Mouse (Mus musculus) liver, embryonic 14.5 days (tissue): ENCODE results near the gene Clip1. TPM values are rescaled to one million over a fixed set of nuclear protein-coding genes. Genes with fewer than 3 reads are reported as not detected.

Experiments used
- ATAC-seq: fragments of 200-750 bp; cut with Nextera tagmentation; 2 replicates; pipeline ENCODE4 v1.8.0; 2017; ENCODE audit warnings: moderate number of reproducible peaks, mild to moderate bottlenecking, moderate library complexity; ENCODE audit not compliant: insufficient read depth
- DNase-seq, 3 experiments: peaks; one replicate each; pipeline ENCODE4 v3.0.0-alpha.2; 2012 to 2013; ENCODE audit warnings: low read depth in 3 of 3, low spot score in 3 of 3
- H3K27ac ChIP-seq: fragments of 300-500 bp; sonication (generic); 2 replicates; pipeline ENCODE4 v1.5.1; 2014; ENCODE audit warnings: moderate library complexity, mild to moderate bottlenecking, control low read depth, inconsistent platforms
- H3K27me3 ChIP-seq: fragments of 300-500 bp; sonication (generic); 2 replicates; pipeline ENCODE4 v1.6.1; 2014; ENCODE audit warnings: mild to moderate bottlenecking, low read length, moderate library complexity; ENCODE audit not compliant: control insufficient read depth, insufficient read depth
- H3K36me3 ChIP-seq: fragments of 300-500 bp; sonication (generic); replicated peaks from 2 replicates; pipeline ENCODE4 v1.6.1; 2014; ENCODE audit warnings: low read depth; ENCODE audit not compliant: control insufficient read depth, insufficient read depth
- H3K4me1 ChIP-seq, 2 experiments: fragments of 200-500 bp in 1 of 2; fragments of 300-500 bp in 1 of 2; sonication (generic) in 1 of 2; replicated peaks; 2 replicates each; pipeline ENCODE4 v1.6.1; 2012 to 2014; ENCODE audit warnings: antibody characterized with exemption in 1 of 2, inconsistent platforms in 1 of 2, low read length in 1 of 2; ENCODE audit not compliant: control insufficient read depth in 2 of 2, insufficient read depth in 2 of 2
- H3K4me2 ChIP-seq: fragments of 300-500 bp; sonication (generic); 2 replicates; pipeline ENCODE4 v1.6.1; 2014; ENCODE audit warnings: low read depth, mild to moderate bottlenecking, control low read depth, moderate library complexity
- H3K4me3 ChIP-seq, 2 experiments: fragments of 200-500 bp in 1 of 2; fragments of 300-500 bp in 1 of 2; sonication (generic) in 1 of 2; 2 replicates each; pipeline ENCODE4 v1.5.1; 2012 to 2014; ENCODE audit warnings: low read depth in 2 of 2, low read length in 2 of 2, mild to moderate bottlenecking in 2 of 2, control low read depth in 1 of 2, inconsistent platforms in 1 of 2, moderate library complexity in 1 of 2; ENCODE audit not compliant: insufficient read depth in 1 of 2
- H3K9ac ChIP-seq: fragments of 300-500 bp; sonication (generic); replicated peaks from 2 replicates; pipeline ENCODE4 v1.6.1; 2014; ENCODE audit warnings: mild to moderate bottlenecking, control low read depth, moderate library complexity
- H3K9me3 ChIP-seq: fragments of 300-500 bp; sonication (generic); 2 replicates; pipeline ENCODE4 v1.6.1; 2016; ENCODE audit warnings: low read length, mixed read lengths; ENCODE audit not compliant: control insufficient read depth
- CTCF ChIP-seq: IDR thresholded peaks from 2 replicates; pipeline ENCODE4 v1.5.1; 2016; ENCODE audit warnings: antibody characterized with exemption, low read depth, control low read depth
- EP300 ChIP-seq: IDR thresholded peaks from 2 replicates; pipeline ENCODE4 v1.6.1; 2016; ENCODE audit warnings: antibody characterized with exemption, low read depth
- WGBS: fragments of 180-500 bp; shearing (Covaris S2); extraction: QIAGEN DNeasy Blood & Tissue Kit; methylation state at CpG from one replicate; pipeline ENCODE4 v1.1.7; 2014; ENCODE audit not compliant: insufficient replicate concordance; 5-methylcytosine and 5-hydroxymethylcytosine counted together
- polyA plus RNA-seq, 2 experiments: library from polyadenylated mRNA; depleted of rRNA in 1 of 2; stranded (reverse) in 1 of 2; unstranded in 1 of 2; fragments of >200 nt; fragmentation: Nextera tagmentation in 1 of 2; extraction: Ambion mirVana in 1 of 2; gene quantifications; 2 replicates each; pipeline versions ENCODE4 v1.2.1 to v1.2.3; 2012 to 2014

Gene Clip1
- polyA plus RNA-seq, 2 experiments: 6.1 to 6.6 TPM

GRCm38 (mm10) chr5:123602174-123602573, 82.2 kb downstream of the Clip1 start:
- Histone ChIP-seq H3K4me3 (no peak overlapping the region), H3K4me1 (no peaks in the 10 kb centered on the region), H3K27ac (no peak overlapping the region), H3K9me3 (no peaks in the 10 kb centered on the region), H3K9ac (no peak overlapping the region), H3K36me3 (no peaks in the 10 kb centered on the region; the same call in 1 of the 2 replicates), H3K4me2 (no peak overlapping the region), H3K27me3 (no peaks in the 10 kb centered on the region)
- no peak for ATAC-seq
- 52% methylated on average over 6 of the region's 6 CpGs for WGBS
- TF ChIP-seq EP300: no peak
- no peak for TF ChIP-seq CTCF
- no peak for DNase-seq

GRCm38 (mm10) chr5:123599319-123599718, 85.1 kb downstream of the Clip1 start:
- DNase-seq (no peak), ATAC-seq (no peak)
- H3K9me3 ChIP-seq: no peaks in the 10 kb centered on the region
- H3K4me3 ChIP-seq: no peak overlapping the region
- no peak overlapping the region for H3K9ac ChIP-seq
- H3K36me3 ChIP-seq: no peaks in the 10 kb centered on the region; the same call in 1 of the 2 replicates
- TF ChIP-seq EP300: no peak
- TF ChIP-seq CTCF: no peak
- H3K27me3 ChIP-seq: no peaks in the 10 kb centered on the region
- H3K27ac ChIP-seq: no peak overlapping the region
- WGBS: 31% methylated on average over 6 of the region's 6 CpGs
- H3K4me1 ChIP-seq: peaks cover 3% of the 10 kb centered on the region in 2 experiments; a peak in 2 of 4 replicates
- no peak overlapping the region for H3K4me2 ChIP-seq

GRCm38 (mm10) chr5:123593622-123594280, 90.7 kb downstream of the Clip1 start:
- Histone ChIP-seq H3K9me3 (no peaks in the 10 kb centered on the region), H3K27me3 (no peaks in the 10 kb centered on the region), H3K4me3 (no peak overlapping the region), H3K36me3 (no peaks in the 10 kb centered on the region), H3K4me2 (no peak overlapping the region), H3K4me1 (peaks cover 3% of the 10 kb centered on the region in 2 experiments; a peak in 2 of 4 replicates), H3K9ac (no peak overlapping the region), H3K27ac (no peak overlapping the region)
- ATAC-seq (no peak), DNase-seq (no peak)
- 77% methylated on average over 10 of the region's 10 CpGs for WGBS
- TF ChIP-seq CTCF (no peak), EP300 (no peak)

GRCm38 (mm10) chr5:123580043-123580442, 104.4 kb downstream of the Clip1 start:
- TF ChIP-seq CTCF (no peak), EP300 (no peak)
- Histone ChIP-seq H3K4me2 (no peak overlapping the region), H3K9me3 (no peaks in the 10 kb centered on the region), H3K4me1 (no peaks in the 10 kb centered on the region; a peak in 1 of 4 replicates), H3K36me3 (no peaks in the 10 kb centered on the region; the same call in 1 of the 2 replicates), H3K27ac (no peak overlapping the region), H3K4me3 (no peak overlapping the region), H3K27me3 (no peaks in the 10 kb centered on the region), H3K9ac (no peak overlapping the region)
- no peak for ATAC-seq
- WGBS: 68% methylated on average over 6 of the region's 6 CpGs
- no peak for DNase-seq

- TF ChIP-seq CTCF (no peak), EP300 (no peak)
- no peak for ATAC-seq
- Histone ChIP-seq H3K4me2 (no peak overlapping the region), H3K4me3 (no peak overlapping the region), H3K36me3 (no peaks in the 10 kb centered on the region; the same call in 1 of the 2 replicates), H3K4me1 (peaks cover 4 to 8% of the 10 kb centered on the region in 2 experiments; a peak in 3 of 4 replicates), H3K27me3 (no peaks in the 10 kb centered on the region), H3K9me3 (no peaks in the 10 kb centered on the region), H3K27ac (no peak overlapping the region), H3K9ac (no peak overlapping the region)
- WGBS: 71% methylated on average over 3 of the region's 3 CpGs
- no peak for DNase-seq
These were observed 107.7 kb downstream of the Clip1 start for GRCm38 (mm10) chr5:123576696-123577095.
